Mouse (Mus musculus): ENCODE data around the gene Chd1. TPM values are rescaled to one million over a fixed set of nuclear protein-coding genes. Genes with fewer than 3 reads are reported as not detected.
A peak's percentile ranks its signal among the peaks of the same experiment; 100 is the strongest.

Gene Chd1
- 8.7 and 15.3 TPM in 2 replicates for total RNA-seq (2014; rRNA removed; ENCODE audit: low replicate concordance)
- polyA plus RNA-seq (2015; fragmentation: Nextera tagmentation; extraction: Ambion mirVana): 8.8 and 9.7 TPM in 2 replicates

- TF ChIP-seq CTCF (IDR thresholded peaks at IDR 0.05; ENCODE audit: low read depth): no peak
- TF ChIP-seq EP300 (IDR thresholded peaks at IDR 0.05; ENCODE audit: low read depth): no peak
- under 1% methylated on average over 58 of the region's 124 CpGs for WGBS
Observed at GRCm38 (mm10) chr17:15704475-15705300, at the start of gene Chd1. Chd1 (plus strand) TSS chr17:15704967.

GRCm38 (mm10) chr17:15656881-15657607, 47.7 kb upstream of the Chd1 start:
- ATAC-seq (ENCODE audit: insufficient read depth, low read depth): peak; percentile 82
- no peak overlapping the region for H3K27ac ChIP-seq (ENCODE audit: low read depth)
- H3K4me3 ChIP-seq (ENCODE audit: low read depth, low read length): no peak overlapping the region
- 21% methylated on average over 6 of the region's 6 CpGs for WGBS
- no peaks in the 10 kb centered on the region for H3K9me3 ChIP-seq (replicated peaks; ENCODE audit: control insufficient read depth, low read length)
- peak; percentile 26 for DNase-seq (ENCODE audit: low spot score)
- no peaks in the 10 kb centered on the region for H3K27me3 ChIP-seq (ENCODE audit: control insufficient read depth, insufficient read depth, low read length)
- H3K4me1 ChIP-seq (ENCODE audit: control insufficient read depth, insufficient read depth): no peaks in the 10 kb centered on the region
- no peak overlapping the region for H3K4me2 ChIP-seq (ENCODE audit: low read depth, low read length)
- TF ChIP-seq EP300 (IDR thresholded peaks at IDR 0.05; ENCODE audit: low read depth): no peak
- TF ChIP-seq CTCF (IDR thresholded peaks at IDR 0.05; ENCODE audit: low read depth): no peak
- no peaks in the 10 kb centered on the region for H3K36me3 ChIP-seq (replicated peaks; ENCODE audit: control insufficient read depth, insufficient read depth, low read length)
- no peak overlapping the region for H3K9ac ChIP-seq (replicated peaks; ENCODE audit: low read depth, low read length)

More at GRCm38 (mm10) chr17:15704475-15705300, at the start of gene Chd1:
- DNase-seq (ENCODE audit: low spot score) (peak; percentile 90), ATAC-seq (ENCODE audit: insufficient read depth, low read depth) (peak; percentile 96)
- Histone ChIP-seq H3K4me2 (ENCODE audit: low read depth, low read length) (peak within 1 kb of the TSS; percentile 75), H3K36me3 (replicated peaks; ENCODE audit: control insufficient read depth, insufficient read depth, low read length) (peaks cover 9% of the 10 kb centered on the region; the same call in 1 of the 2 replicates), H3K27me3 (ENCODE audit: control insufficient read depth, insufficient read depth, low read length) (no peaks in the 10 kb centered on the region), H3K4me3 (ENCODE audit: low read depth, low read length) (peak within 1 kb of the TSS; percentile 89), H3K27ac (ENCODE audit: low read depth) (peak within 1 kb of the TSS; percentile 96), H3K9me3 (replicated peaks; ENCODE audit: control insufficient read depth, low read length) (no peaks in the 10 kb centered on the region), H3K4me1 (ENCODE audit: control insufficient read depth, insufficient read depth) (peaks cover 8% of the 10 kb centered on the region), H3K9ac (replicated peaks; ENCODE audit: low read depth, low read length) (peak within 1 kb of the TSS; percentile 83)

GRCm38 (mm10) chr17:15672870-15673269, 31.9 kb upstream of the Chd1 start:
- H3K9me3 ChIP-seq (replicated peaks; ENCODE audit: control insufficient read depth, low read length): no peaks in the 10 kb centered on the region
- 57% methylated on average over 5 of the region's 5 CpGs for WGBS
- TF ChIP-seq CTCF (IDR thresholded peaks at IDR 0.05; ENCODE audit: low read depth) (no peak), EP300 (IDR thresholded peaks at IDR 0.05; ENCODE audit: low read depth) (no peak)
- no peak overlapping the region for H3K9ac ChIP-seq (replicated peaks; ENCODE audit: low read depth, low read length)
- H3K4me2 ChIP-seq (ENCODE audit: low read depth, low read length): no peak overlapping the region
- DNase-seq (ENCODE audit: low spot score) (no peak), ATAC-seq (ENCODE audit: insufficient read depth, low read depth) (no peak)
- no peaks in the 10 kb centered on the region for H3K27me3 ChIP-seq (ENCODE audit: control insufficient read depth, insufficient read depth, low read length)
- H3K4me3 ChIP-seq (ENCODE audit: low read depth, low read length): no peak overlapping the region
- H3K36me3 ChIP-seq (replicated peaks; ENCODE audit: control insufficient read depth, insufficient read depth, low read length): no peaks in the 10 kb centered on the region
- H3K27ac ChIP-seq (ENCODE audit: low read depth): no peak overlapping the region
- no peaks in the 10 kb centered on the region for H3K4me1 ChIP-seq (ENCODE audit: control insufficient read depth, insufficient read depth)

GRCm38 (mm10) chr17:15677970-15678645, 26.7 kb upstream of the Chd1 start:
- DNase-seq (ENCODE audit: low spot score) (no peak), ATAC-seq (ENCODE audit: insufficient read depth, low read depth) (no peak)
- Histone ChIP-seq H3K27me3 (ENCODE audit: control insufficient read depth, insufficient read depth, low read length) (no peaks in the 10 kb centered on the region), H3K4me3 (ENCODE audit: low read depth, low read length) (no peak overlapping the region), H3K27ac (ENCODE audit: low read depth) (peak overlapping the region; percentile 47; the same call in 1 of the 2 replicates), H3K4me2 (ENCODE audit: low read depth, low read length) (no peak overlapping the region), H3K36me3 (replicated peaks; ENCODE audit: control insufficient read depth, insufficient read depth, low read length) (no peaks in the 10 kb centered on the region), H3K9me3 (replicated peaks; ENCODE audit: control insufficient read depth, low read length) (no peaks in the 10 kb centered on the region), H3K9ac (replicated peaks; ENCODE audit: low read depth, low read length) (no peak overlapping the region), H3K4me1 (ENCODE audit: control insufficient read depth, insufficient read depth) (no peaks in the 10 kb centered on the region)
- WGBS: 36% methylated on average over 6 of the region's 6 CpGs
- TF ChIP-seq CTCF (IDR thresholded peaks at IDR 0.05; ENCODE audit: low read depth) (no peak), EP300 (IDR thresholded peaks at IDR 0.05; ENCODE audit: low read depth) (no peak)

GRCm38 (mm10) chr17:15679966-15680630, 24.7 kb upstream of the Chd1 start:
- WGBS: 73% methylated on average over 9 of the region's 9 CpGs
- H3K9me3 ChIP-seq (replicated peaks; ENCODE audit: control insufficient read depth, low read length): no peaks in the 10 kb centered on the region
- H3K4me2 ChIP-seq (ENCODE audit: low read depth, low read length): no peak overlapping the region
- TF ChIP-seq EP300 (IDR thresholded peaks at IDR 0.05; ENCODE audit: low read depth) (no peak), CTCF (IDR thresholded peaks at IDR 0.05; ENCODE audit: low read depth) (no peak)
- no peaks in the 10 kb centered on the region for H3K36me3 ChIP-seq (replicated peaks; ENCODE audit: control insufficient read depth, insufficient read depth, low read length)
- no peaks in the 10 kb centered on the region for H3K4me1 ChIP-seq (ENCODE audit: control insufficient read depth, insufficient read depth)
- H3K27ac ChIP-seq (ENCODE audit: low read depth): no peak overlapping the region
- ATAC-seq (ENCODE audit: insufficient read depth, low read depth) (no peak), DNase-seq (ENCODE audit: low spot score) (no peak)
- no peaks in the 10 kb centered on the region for H3K27me3 ChIP-seq (ENCODE audit: control insufficient read depth, insufficient read depth, low read length)
- no peak overlapping the region for H3K4me3 ChIP-seq (ENCODE audit: low read depth, low read length)
- H3K9ac ChIP-seq (replicated peaks; ENCODE audit: low read depth, low read length): no peak overlapping the region
